Mouse (Mus musculus) midbrain, embryonic 15.5 days (tissue): ENCODE results near the gene Banf1. TPM values are rescaled to one million over a fixed set of nuclear protein-coding genes. Genes with fewer than 3 reads are reported as not detected.

Experiments
- ATAC-seq: fragments of 200-750 bp; cut with Nextera tagmentation; replicated peaks from 2 replicates; pipeline ENCODE4 v1.8.0; 2017; ENCODE audit warnings: moderate TSS enrichment
- H3K27ac ChIP-seq: fragments of 300-500 bp; sonication (generic); 2 replicates; pipeline ENCODE4 v1.5.1; 2015; ENCODE audit warnings: mild to moderate bottlenecking, inconsistent platforms
- H3K27me3 ChIP-seq: fragments of 300-500 bp; sonication (generic); replicated peaks from 2 replicates; pipeline ENCODE4 v1.6.1; 2015; ENCODE audit warnings: inconsistent platforms
- H3K36me3 ChIP-seq: fragments of 300-500 bp; sonication (generic); replicated peaks from 2 replicates; pipeline ENCODE4 v1.6.1; 2015; ENCODE audit warnings: inconsistent platforms
- H3K4me1 ChIP-seq: fragments of 300-500 bp; sonication (generic); 2 replicates; pipeline ENCODE4 v1.6.1; 2015; ENCODE audit warnings: inconsistent platforms
- H3K4me2 ChIP-seq: fragments of 300-500 bp; sonication (generic); 2 replicates; pipeline ENCODE4 v1.6.1; 2015; ENCODE audit warnings: inconsistent platforms, mild to moderate bottlenecking, moderate library complexity
- H3K4me3 ChIP-seq: fragments of 300-500 bp; sonication (generic); 2 replicates; pipeline ENCODE4 v1.5.1; 2015; ENCODE audit warnings: mild to moderate bottlenecking, inconsistent platforms
- H3K9ac ChIP-seq: fragments of 300-500 bp; sonication (generic); 2 replicates; pipeline ENCODE4 v1.6.1; 2015; ENCODE audit warnings: mild to moderate bottlenecking, inconsistent platforms
- H3K9me3 ChIP-seq: fragments of 300-500 bp; sonication (generic); 2 replicates; pipeline ENCODE4 v1.6.1; 2016; ENCODE audit warnings: inconsistent platforms
- WGBS: fragments of 180-500 bp; shearing (Covaris S2); methylation state at CpG from one replicate; pipeline ENCODE4 v1.1.7; 2015; ENCODE audit warnings: mixed read lengths; 5-methylcytosine and 5-hydroxymethylcytosine counted together
- polyA plus RNA-seq: library from polyadenylated mRNA; unstranded; fragments of >200 nt; fragmentation: Nextera tagmentation; extraction: Ambion mirVana; gene quantifications from 2 replicates; pipeline ENCODE4 v1.2.1, GENCODE M21; 2015

Gene Banf1
- polyA plus RNA-seq, 1 experiment from 2014 or later: 307 TPM

- 72% methylated on average over 4 of the region's 4 CpGs for WGBS
- Histone ChIP-seq H3K9me3 (no peaks in the 10 kb centered on the region), H3K4me2 (no peak overlapping the region), H3K36me3 (no peaks in the 10 kb centered on the region), H3K4me1 (peaks cover 3% of the 10 kb centered on the region; the same call in 1 of the 2 replicates), H3K9ac (no peak overlapping the region), H3K27me3 (no peaks in the 10 kb centered on the region), H3K4me3 (no peak overlapping the region), H3K27ac (no peak overlapping the region)
- no peak for ATAC-seq
These were observed 28.4 kb upstream of the Banf1 start for GRCm38 (mm10) chr19:5395371-5395770.

GRCm38 (mm10) chr19:5394168-5394567 is 27.2 kb upstream of the Banf1 start:
- no peaks in the 10 kb centered on the region for H3K27me3 ChIP-seq
- no peak overlapping the region for H3K4me3 ChIP-seq
- no peak for ATAC-seq
- peaks cover 15% of the 10 kb centered on the region for H3K4me1 ChIP-seq
- no peak overlapping the region for H3K27ac ChIP-seq
- H3K36me3 ChIP-seq: no peaks in the 10 kb centered on the region
- WGBS: 57% methylated on average over 10 of the region's 10 CpGs
- H3K9me3 ChIP-seq: no peaks in the 10 kb centered on the region
- H3K4me2 ChIP-seq: no peak overlapping the region
- H3K9ac ChIP-seq: no peak overlapping the region

- H3K9me3 ChIP-seq: no peaks in the 10 kb centered on the region
- WGBS: 62% methylated on average over 4 of the region's 4 CpGs
- H3K4me3 ChIP-seq: no peak overlapping the region
- no peak overlapping the region for H3K27ac ChIP-seq
- peaks cover 17% of the 10 kb centered on the region for H3K4me1 ChIP-seq
- H3K27me3 ChIP-seq: no peaks in the 10 kb centered on the region
- H3K36me3 ChIP-seq: no peaks in the 10 kb centered on the region
- ATAC-seq: no peak
- no peak overlapping the region for H3K4me2 ChIP-seq
- H3K9ac ChIP-seq: no peak overlapping the region
These were observed 25.9 kb upstream of the Banf1 start for GRCm38 (mm10) chr19:5392892-5393291.

GRCm38 (mm10) chr19:5390416-5390815 is 23.4 kb upstream of the Banf1 start:
- ATAC-seq: no peak
- Histone ChIP-seq H3K4me1 (peaks cover 34% of the 10 kb centered on the region), H3K9ac (no peak overlapping the region), H3K4me2 (no peak overlapping the region; the same call in 1 of the 2 replicates), H3K4me3 (no peak overlapping the region), H3K36me3 (peaks cover 3% of the 10 kb centered on the region; the same call in 1 of the 2 replicates), H3K27me3 (no peaks in the 10 kb centered on the region), H3K9me3 (no peaks in the 10 kb centered on the region), H3K27ac (no peak overlapping the region)
- 90% methylated on average over 8 of the region's 8 CpGs for WGBS

- no peak overlapping the region for H3K9ac ChIP-seq
- no peaks in the 10 kb centered on the region for H3K9me3 ChIP-seq
- H3K4me1 ChIP-seq: peaks cover 34% of the 10 kb centered on the region
- peak overlapping the region; percentile 99 for H3K4me3 ChIP-seq
- peak overlapping the region; percentile 93 for H3K4me2 ChIP-seq
- 62% methylated on average over 12 of the region's 12 CpGs for WGBS
- peaks cover 8% of the 10 kb centered on the region; the same call in 1 of the 2 replicates for H3K36me3 ChIP-seq
- no peak for ATAC-seq
- no peak overlapping the region for H3K27ac ChIP-seq
- H3K27me3 ChIP-seq: no peaks in the 10 kb centered on the region
These were observed 22.7 kb upstream of the Banf1 start for GRCm38 (mm10) chr19:5389647-5390046.

GRCm38 (mm10) chr19:5388588-5389242 is 21.7 kb upstream of the Banf1 start, which contains the start of gene Sart1:
Gene Sart1, minus strand, starts transcription at chr19:5388703.
- ATAC-seq: peak; percentile 97

GRCm38 (mm10) chr19:5388011-5388441 is 21.1 kb upstream of the Banf1 start:
- H3K9ac ChIP-seq: peak overlapping the region; percentile 97
- H3K27me3 ChIP-seq: no peaks in the 10 kb centered on the region
- peak overlapping the region; percentile 99 for H3K4me3 ChIP-seq
- peak; percentile 56 for ATAC-seq
- H3K4me2 ChIP-seq: peak overlapping the region; percentile 93
- H3K9me3 ChIP-seq: no peaks in the 10 kb centered on the region
- H3K27ac ChIP-seq: peak overlapping the region; percentile 87
- H3K36me3 ChIP-seq: peaks cover 23% of the 10 kb centered on the region
- under 1% methylated on average over 43 of the region's 43 CpGs for WGBS
- peaks cover 34% of the 10 kb centered on the region for H3K4me1 ChIP-seq

More at GRCm38 (mm10) chr19:5388588-5389242, 21.7 kb upstream of the Banf1 start, which contains the start of gene Sart1:
- H3K9ac ChIP-seq: peak within 1 kb of the TSS; percentile 97
- H3K36me3 ChIP-seq: peaks cover 16% of the 10 kb centered on the region
- H3K9me3 ChIP-seq: no peaks in the 10 kb centered on the region
- peak within 1 kb of the TSS; percentile 99 for H3K4me3 ChIP-seq
- peak within 1 kb of the TSS; percentile 87 for H3K27ac ChIP-seq
- peak within 1 kb of the TSS; percentile 93 for H3K4me2 ChIP-seq
- 2% methylated on average over 43 of the region's 43 CpGs for WGBS
- H3K27me3 ChIP-seq: no peaks in the 10 kb centered on the region
- peaks cover 34% of the 10 kb centered on the region for H3K4me1 ChIP-seq

GRCm38 (mm10) chr19:5384715-5385114 is 17.7 kb upstream of the Banf1 start:
- Histone ChIP-seq H3K27ac (no peak overlapping the region), H3K4me2 (no peak overlapping the region), H3K9me3 (no peaks in the 10 kb centered on the region), H3K27me3 (no peaks in the 10 kb centered on the region), H3K4me3 (no peak overlapping the region), H3K4me1 (peaks cover 25% of the 10 kb centered on the region), H3K36me3 (peaks cover 53% of the 10 kb centered on the region), H3K9ac (no peak overlapping the region)
- WGBS: 96% methylated on average over 8 of the region's 8 CpGs
- ATAC-seq: no peak

GRCm38 (mm10) chr19:5383326-5383725 is 16.4 kb upstream of the Banf1 start:
- ATAC-seq: no peak
- no peak overlapping the region for H3K27ac ChIP-seq
- 95% methylated on average over 12 of the region's 12 CpGs for WGBS

GRCm38 (mm10) chr19:5377446-5377845 is 10.5 kb upstream of the Banf1 start:
- Histone ChIP-seq H3K36me3 (peaks cover 58% of the 10 kb centered on the region), H3K4me3 (no peak overlapping the region), H3K27ac (no peak overlapping the region), H3K27me3 (no peaks in the 10 kb centered on the region), H3K4me1 (no peaks in the 10 kb centered on the region), H3K9me3 (no peaks in the 10 kb centered on the region), H3K9ac (no peak overlapping the region), H3K4me2 (no peak overlapping the region)
- 95% methylated on average over 1 of the region's 1 CpGs for WGBS
- no peak for ATAC-seq

More at GRCm38 (mm10) chr19:5383326-5383725, 16.4 kb upstream of the Banf1 start:
- Histone ChIP-seq H3K36me3 (peaks cover 66% of the 10 kb centered on the region), H3K4me2 (no peak overlapping the region), H3K4me1 (peaks cover 18% of the 10 kb centered on the region), H3K9ac (no peak overlapping the region), H3K9me3 (no peaks in the 10 kb centered on the region), H3K27me3 (no peaks in the 10 kb centered on the region), H3K4me3 (no peak overlapping the region)

GRCm38 (mm10) chr19:5374748-5375147 is 7.8 kb upstream of the Banf1 start:
- H3K27ac ChIP-seq: no peak overlapping the region
- no peak overlapping the region for H3K4me2 ChIP-seq
- H3K9me3 ChIP-seq: no peaks in the 10 kb centered on the region
- no peak overlapping the region for H3K9ac ChIP-seq
- H3K27me3 ChIP-seq: no peaks in the 10 kb centered on the region
- 84% methylated on average over 4 of the region's 4 CpGs for WGBS
- ATAC-seq: no peak
- peaks cover 53% of the 10 kb centered on the region for H3K36me3 ChIP-seq
- H3K4me1 ChIP-seq: no peaks in the 10 kb centered on the region
- H3K4me3 ChIP-seq: no peak overlapping the region

GRCm38 (mm10) chr19:5374177-5374576 is 7.2 kb upstream of the Banf1 start:
- 82% methylated on average over 4 of the region's 4 CpGs for WGBS
- Histone ChIP-seq H3K4me3 (no peak overlapping the region), H3K4me2 (no peak overlapping the region), H3K27me3 (no peaks in the 10 kb centered on the region), H3K27ac (no peak overlapping the region), H3K4me1 (no peaks in the 10 kb centered on the region), H3K9me3 (no peaks in the 10 kb centered on the region), H3K36me3 (peaks cover 53% of the 10 kb centered on the region), H3K9ac (no peak overlapping the region)
- ATAC-seq: no peak

- H3K27me3 ChIP-seq: no peaks in the 10 kb centered on the region
- no peak overlapping the region for H3K9ac ChIP-seq
- ATAC-seq: no peak
- no peaks in the 10 kb centered on the region for H3K9me3 ChIP-seq
- H3K4me2 ChIP-seq: no peak overlapping the region
- peaks cover 50% of the 10 kb centered on the region for H3K36me3 ChIP-seq
- H3K4me3 ChIP-seq: no peak overlapping the region
- peaks cover 9% of the 10 kb centered on the region for H3K4me1 ChIP-seq
- 93% methylated on average over 7 of the region's 7 CpGs for WGBS
- no peak overlapping the region for H3K27ac ChIP-seq
These were observed 5.8 kb upstream of the Banf1 start for GRCm38 (mm10) chr19:5372724-5373123.
